Mouse (Mus musculus) embryonic fibroblast, embryonic 13.5 days (primary cell): ENCODE data around the gene Slc38a1.

Source experiments
- CTCF ChIP-seq: IDR thresholded peaks from 2 replicates; pipeline ENCODE4 v1.5.1; 2011; ENCODE audit warnings: mild to moderate bottlenecking, control low read depth, low read length, moderate library complexity, borderline replicate concordance; ENCODE audit not compliant: insufficient read depth
- POLR2A ChIP-seq: IDR thresholded peaks from 2 replicates; pipeline ENCODE4 v1.6.1; 2011; ENCODE audit warnings: low read depth, mild to moderate bottlenecking, control low read depth, low read length, moderate library complexity

- TF ChIP-seq POLR2A (no peak), CTCF (no peak)
Observed at GRCm38 (mm10) chr15:96547256-96548195, 95.2 kb downstream of the Slc38a1 start.
